Mouse (Mus musculus) kidney, postnatal 4 days (tissue): ENCODE measurements at regions not wholly inside any gene's neighbourhood (a gene's known extent, or its start where the extent isn't known, plus 50 kb on each side); places are given as distances from the start of the nearest gene placed in this dataset.
A peak's percentile ranks its signal among the peaks of the same experiment; 100 is the strongest.

Source experiments
- DNase-seq, 2 experiments: peaks; one replicate each; pipeline ENCODE4 v3.0.0; 2021; ENCODE audit warnings: mixed read lengths in 2 of 2

DNA sequence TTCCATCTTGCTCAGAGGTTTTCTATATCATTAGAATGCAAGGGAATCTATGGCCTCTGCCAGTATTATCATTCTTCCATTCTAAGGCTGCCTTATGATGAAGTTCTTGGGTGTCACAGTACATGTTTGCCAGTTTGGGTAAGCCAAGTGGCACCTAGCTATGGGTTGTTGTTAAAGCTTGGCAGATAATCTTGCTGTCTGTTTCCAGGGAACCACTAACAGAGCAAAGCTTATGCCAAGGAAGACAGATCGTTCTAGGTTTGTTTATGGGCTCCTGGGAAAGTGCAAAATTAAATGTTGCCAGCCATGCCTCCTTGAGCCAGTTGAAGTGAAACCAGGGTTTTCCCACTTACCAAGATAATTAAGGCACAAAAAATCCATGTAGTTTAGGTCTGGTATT is 292.9 kb upstream of the Cobl start:
- no peak for DNase-seq

DNA sequence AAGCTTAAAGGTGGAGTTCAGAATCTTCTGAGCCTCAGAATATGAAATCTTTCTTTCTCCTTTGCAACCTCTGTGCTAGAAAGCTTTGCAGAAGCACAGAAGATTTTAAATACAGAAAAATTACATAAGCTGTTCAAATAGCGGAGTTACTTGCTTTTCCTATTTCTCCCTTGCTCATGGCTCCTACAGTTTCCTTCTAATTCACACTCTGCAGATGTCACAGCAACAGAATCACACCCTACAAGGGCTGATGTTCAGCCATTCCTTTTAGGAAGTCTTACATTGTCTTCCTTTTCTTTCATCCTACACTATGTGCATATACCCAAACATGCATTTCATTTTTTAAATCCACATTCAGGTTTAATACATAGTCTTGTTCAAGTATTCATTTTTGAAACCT is 285.3 kb upstream of the Cobl start:
- no peak for DNase-seq

DNA sequence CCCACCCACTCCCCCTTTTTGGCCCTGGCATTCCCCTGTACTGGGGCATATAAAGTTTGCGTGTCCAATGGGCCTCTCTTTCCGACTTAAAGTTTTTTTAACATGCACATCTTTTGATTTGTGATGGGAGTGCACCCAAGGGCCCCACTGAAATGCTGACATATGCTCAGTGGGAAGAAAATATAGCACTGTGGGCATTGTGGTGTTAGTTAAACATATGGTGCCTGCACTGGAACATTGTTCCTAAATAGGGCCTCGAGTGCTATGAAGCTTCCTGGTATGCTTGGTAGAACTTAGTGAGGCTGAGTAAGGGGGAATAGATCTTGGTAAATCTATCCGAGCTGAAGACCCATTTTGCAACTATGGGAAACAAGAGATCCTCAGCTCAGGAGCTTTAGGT is 284.5 kb upstream of the Cobl start:
- DNase-seq: no peak

DNA sequence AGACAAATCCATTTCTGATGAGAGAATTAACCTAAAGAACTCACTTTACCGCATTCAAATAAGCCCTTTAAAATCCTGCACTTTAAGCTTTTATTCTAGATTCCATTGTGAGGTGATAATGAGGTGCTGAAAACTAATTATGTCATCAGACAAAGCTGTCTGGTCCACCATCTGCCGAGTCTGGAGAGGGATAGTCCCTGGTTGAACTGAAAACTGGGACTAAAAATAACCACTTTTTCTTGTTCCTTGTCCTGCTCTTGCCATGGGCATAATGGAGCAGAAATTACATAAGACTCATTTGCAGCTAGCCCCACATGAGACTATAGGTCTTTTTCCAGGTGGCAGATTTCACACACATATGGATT is 277.4 kb upstream of the Cobl start:
- DNase-seq: no peak

DNA sequence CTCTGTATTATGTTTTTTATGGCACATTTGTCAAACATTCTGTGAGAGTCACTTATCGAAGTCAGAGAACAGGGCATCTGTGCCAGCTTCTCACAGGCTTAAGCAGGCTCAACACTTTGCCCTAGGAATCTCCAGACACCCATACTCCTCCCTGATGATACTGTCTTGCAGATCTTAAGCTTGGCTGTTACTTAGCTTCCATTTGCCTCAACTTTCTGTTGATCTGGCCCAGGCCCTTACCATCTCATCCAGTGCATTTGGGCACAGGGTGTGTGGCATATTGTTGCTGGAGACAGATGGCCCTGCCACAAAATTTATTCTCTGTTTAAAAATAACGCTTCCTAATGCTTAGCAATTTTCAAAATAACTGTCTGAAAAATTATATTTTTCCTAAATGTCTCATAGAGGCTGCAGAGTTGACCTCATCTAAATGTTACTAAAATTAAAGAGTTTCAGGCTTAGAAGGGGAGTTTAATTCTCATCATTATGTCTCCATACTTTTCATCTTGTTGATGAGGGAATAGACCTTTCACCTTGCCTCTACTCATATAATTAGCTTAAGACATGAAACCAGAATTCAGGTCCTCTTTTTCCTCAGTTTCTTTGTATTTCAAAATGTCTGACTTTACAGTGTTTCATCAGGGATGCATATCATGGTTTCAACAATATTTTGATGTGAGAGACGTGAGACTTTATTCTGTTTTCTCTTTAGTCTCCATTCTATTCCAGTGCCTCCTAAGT is 276.8 kb upstream of the Cobl start:
- DNase-seq: no peak

DNA sequence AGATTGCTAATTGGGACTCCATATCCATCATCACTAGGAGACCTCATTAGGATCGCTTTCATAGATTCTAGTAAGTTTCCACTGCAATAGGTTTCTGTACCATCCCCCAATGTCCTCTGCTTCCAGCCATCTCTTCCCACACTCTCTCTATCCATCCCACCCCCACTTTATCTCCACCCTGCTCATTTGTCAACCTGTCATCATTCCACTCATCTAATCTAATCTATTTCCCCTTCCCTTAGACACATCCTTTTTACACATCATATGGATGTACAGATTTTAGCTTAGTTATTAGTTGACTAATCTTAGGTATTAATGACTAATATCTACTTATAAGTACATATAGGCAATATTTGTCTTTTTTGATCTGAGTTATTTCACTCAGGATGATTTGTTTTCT is 269.5 kb upstream of the Cobl start:
- DNase-seq: no peak

DNA sequence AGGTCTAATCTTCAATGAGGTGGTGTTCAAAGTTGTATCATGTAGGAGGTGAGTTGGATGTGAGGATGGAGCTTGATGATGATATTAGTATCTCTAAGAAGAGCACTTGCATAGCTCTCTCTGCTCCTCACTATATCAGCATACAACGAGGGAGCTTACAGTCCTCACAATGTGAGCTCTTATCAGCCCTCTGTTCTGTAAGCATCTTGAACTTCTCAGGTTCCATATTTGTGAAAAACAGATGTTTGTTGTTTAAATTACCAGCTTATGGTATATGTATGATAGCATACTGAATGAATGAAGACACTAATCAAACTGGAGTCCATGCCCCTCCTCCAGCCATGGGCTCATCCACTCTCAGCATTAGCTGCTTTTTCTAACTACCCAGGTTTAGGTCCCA is 262.5 kb upstream of the Cobl start:
- no peak for DNase-seq

DNA sequence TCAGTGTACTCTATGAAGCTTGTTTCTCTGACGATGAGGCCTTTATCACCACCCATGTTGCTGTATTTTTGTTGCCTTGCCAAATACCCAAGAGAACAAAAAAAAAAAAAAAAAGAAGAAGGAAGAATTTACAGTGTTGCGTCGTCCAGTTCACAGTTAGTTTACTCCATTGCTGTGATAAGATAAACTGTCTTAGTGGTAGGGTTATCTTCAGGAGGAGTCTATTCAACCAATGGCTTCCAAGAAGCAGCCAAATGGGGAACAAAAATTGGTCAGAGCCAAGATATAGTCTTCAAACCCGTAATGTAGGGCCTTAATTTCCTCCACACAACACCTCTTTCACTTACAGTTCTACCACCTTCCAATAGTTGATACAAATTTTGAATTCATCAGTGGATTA is 261.7 kb upstream of the Cobl start:
- no peak for DNase-seq

DNA sequence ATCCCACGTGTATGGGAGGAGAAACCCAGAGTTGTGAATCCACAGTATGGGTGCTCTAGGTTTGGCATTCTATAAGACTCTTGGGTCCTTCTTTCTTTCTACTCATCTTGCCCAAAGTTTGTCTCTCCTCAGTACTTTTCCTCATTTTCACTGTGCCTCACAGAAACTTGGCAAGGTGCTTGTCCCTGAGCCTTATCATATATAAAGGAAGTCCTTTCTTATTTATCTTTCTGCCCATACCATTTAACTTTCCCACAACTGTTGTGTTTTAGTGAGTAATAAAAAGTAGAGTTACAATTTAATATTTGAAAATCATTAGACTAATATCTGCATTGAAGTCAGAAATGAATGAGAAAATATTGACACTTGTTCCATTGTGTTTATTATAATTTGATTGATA is 257.6 kb upstream of the Cobl start:
- no peak for DNase-seq

DNA sequence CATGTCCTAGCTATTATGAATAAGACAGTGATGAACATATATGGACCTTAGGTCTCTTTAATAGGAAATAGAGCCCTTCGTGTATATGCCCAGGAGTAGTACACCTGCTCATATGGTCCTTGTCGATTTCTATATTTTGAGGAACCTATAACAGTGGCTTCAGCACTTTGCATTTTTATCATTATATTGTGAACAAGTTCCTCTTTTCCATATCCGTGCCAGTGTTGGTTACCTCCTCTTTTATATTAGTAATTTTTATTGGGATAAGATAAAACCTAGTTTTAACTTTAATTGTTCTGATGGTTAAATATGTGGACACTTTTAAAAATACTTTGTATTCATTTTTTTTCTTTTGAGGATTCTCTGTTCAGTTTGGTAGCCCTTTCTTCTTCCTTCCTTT is 255.4 kb upstream of the Cobl start:
- DNase-seq: no peak

DNA sequence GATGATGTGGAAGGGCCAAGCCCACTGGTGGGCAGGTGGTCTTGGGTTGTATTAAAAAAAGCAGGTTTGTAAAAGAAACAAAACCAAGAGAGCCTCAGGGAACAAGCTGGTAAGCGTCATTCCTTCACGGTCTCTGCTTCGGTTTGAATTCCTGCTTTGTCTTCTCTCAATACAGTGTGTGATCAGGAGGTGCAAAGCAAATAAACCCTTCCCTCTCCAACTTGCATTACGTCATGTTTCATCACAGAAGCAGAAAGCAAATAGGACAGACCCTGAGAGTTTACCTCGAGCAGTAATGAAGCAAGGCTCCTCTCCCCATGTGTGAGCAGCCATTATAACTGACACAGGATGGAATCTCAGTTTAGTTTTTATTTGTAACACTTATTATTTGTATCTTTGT is 231.6 kb upstream of the Cobl start:
- DNase-seq: no peak

DNA sequence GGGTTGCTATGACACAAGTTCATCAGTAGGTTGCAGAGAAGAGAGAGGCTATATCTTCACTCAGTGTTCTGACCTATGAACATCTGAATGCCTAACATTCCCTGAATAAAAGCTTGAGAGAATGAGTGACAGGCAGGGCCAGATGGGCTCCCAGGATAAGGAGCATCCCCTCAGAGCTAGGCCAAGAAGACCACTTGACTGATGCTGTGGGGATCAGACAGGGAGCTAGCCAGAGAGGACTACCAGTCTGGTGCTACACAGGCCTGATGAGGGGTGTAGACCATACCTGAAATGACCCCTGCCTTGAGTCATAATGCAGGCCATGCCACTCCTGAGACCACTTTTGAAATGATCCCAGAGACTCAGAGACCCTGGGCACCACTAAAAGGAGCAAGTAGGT is 228.1 kb upstream of the Cobl start:
- no peak for DNase-seq

DNA sequence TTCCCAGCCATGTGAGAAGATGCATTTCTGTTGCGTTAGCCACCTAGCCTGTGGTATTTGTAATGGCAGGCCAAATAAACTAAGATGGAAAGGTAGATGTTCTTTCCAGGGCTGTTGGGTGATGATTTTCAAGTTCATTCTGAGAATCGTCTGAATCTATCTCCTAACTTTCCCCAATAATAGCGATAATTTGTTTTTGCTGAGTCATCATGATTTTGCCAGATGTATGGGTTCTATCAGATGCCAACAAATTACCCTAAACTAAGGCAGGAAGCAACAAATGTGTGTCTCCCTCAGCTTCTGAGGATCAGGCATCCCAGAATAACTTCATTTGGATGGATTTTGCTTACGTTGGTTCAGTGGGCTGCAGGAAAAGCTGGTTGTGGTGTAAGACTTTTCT is 222.0 kb upstream of the Cobl start:
- no peak for DNase-seq

DNA sequence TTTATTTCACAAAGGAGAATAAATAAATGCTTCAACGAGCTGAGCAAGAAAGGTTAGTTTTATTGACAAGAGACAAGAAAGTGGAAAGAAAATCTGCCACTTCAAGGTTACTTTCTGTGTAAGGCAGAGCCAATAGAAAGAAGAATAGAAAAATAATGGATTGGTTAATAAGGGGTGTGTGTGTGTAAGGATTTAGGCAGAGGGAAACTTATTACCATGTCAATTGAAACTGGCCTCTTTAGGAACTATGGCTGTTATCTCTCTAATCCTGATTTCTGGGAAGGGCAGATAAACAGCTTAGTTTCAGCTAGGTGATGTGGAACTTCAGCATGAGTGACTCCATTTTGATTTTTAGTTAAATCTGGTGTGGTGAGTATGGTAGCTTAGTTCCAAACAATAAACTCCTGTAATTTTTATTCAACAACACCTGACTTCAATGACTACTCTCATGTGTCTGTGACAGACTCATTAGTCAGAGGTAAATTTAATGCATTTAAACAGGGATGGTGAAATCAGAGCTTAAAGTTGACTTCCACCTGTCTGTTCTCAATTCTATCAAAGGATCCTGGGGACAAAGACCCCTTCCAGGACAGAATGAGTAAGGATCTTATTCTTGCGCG is 197.2 kb upstream of the Cobl start:
- no peak for DNase-seq

DNA sequence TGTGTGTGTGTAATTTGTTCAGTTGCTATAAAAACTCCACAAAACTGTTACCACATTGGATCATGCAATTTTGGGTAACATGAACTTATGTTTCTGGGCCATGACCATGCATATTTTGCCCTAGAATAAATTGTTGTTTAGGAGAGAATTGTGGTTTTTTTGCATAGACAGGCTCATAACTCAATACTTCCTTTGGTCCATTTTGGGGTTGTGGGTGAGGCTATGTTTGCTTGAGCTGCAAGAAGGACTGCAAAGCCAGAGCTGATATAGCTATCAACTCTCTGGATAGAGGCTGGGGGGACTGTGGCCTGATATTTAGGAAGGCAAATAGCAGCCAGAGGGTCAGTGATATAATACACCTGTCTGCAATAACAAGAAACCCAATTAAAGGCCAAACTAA is 194.1 kb upstream of the Cobl start:
- no peak for DNase-seq

DNA sequence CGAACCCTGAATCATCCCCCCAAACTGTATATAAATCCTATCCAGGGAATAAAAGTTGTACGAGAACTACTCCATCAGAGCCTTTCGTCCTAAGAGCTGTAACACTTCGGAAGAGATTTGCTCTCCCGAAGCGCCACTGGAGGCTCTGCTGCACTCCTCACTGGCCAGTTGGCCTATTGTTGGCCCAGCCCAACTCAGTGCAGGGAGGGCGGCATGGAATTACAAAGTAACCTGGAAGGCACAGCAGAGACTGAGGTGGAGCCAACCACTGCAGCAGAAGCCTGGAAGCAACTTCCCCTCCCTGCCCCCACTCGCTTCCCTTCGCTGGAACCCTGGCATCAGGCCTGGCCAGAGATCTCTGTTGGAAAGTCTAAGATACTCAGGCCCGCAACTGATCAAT is 191.7 kb upstream of the Cobl start:
- peak in 1 of 2 experiments; percentile 2 for DNase-seq
